Mouse (Mus musculus) myocyte (in vitro differentiated cells): ENCODE data around the gene Zfp36.

ENCODE experiments used
- CEBPB ChIP-seq: IDR thresholded peaks from 2 replicates; pipeline ENCODE4 v1.6.1; 2011; ENCODE audit warnings: mild to moderate bottlenecking, moderate library complexity; ENCODE audit not compliant: poor library complexity, insufficient read depth, severe bottlenecking
- E2F4 ChIP-seq: IDR thresholded peaks from one replicate; pipeline ENCODE4 v1.6.1; 2011; ENCODE audit warnings: mild to moderate bottlenecking, control low read depth, moderate library complexity; ENCODE audit not compliant: insufficient read depth
- MAX ChIP-seq: IDR thresholded peaks from one replicate; pipeline ENCODE4 v1.6.1; 2011; ENCODE audit warnings: low read depth, mild to moderate bottlenecking, control low read depth
- MYOD1 ChIP-seq, 3 experiments: IDR thresholded peaks; one replicate each; pipeline ENCODE4 v1.6.1; 2011; ENCODE audit warnings: control low read depth in 2 of 3, low read depth in 2 of 3, mild to moderate bottlenecking in 2 of 3, moderate library complexity in 1 of 3; ENCODE audit not compliant: insufficient read length in 2 of 3, control insufficient read depth in 1 of 3
- MYOG ChIP-seq, 3 experiments: IDR thresholded peaks; one replicate each; pipeline ENCODE4 v1.6.1; 2011; ENCODE audit warnings: control low read depth in 2 of 3, low read depth in 2 of 3, mild to moderate bottlenecking in 2 of 3; ENCODE audit not compliant: insufficient read length in 2 of 3, control insufficient read depth in 1 of 3, insufficient read depth in 1 of 3
- POLR2A ChIP-seq: IDR thresholded peaks from one replicate; pipeline ENCODE4 v1.6.1; 2011; ENCODE audit warnings: low read depth, mild to moderate bottlenecking, control low read depth, moderate library complexity; ENCODE audit not compliant: insufficient read length
- POLR2AphosphoS2 ChIP-seq: IDR thresholded peaks from one replicate; pipeline ENCODE4 v1.6.1; 2011; ENCODE audit warnings: low read depth, control low read depth; ENCODE audit not compliant: insufficient read length
- REST ChIP-seq: IDR thresholded peaks from one replicate; pipeline ENCODE4 v1.6.1; 2011; ENCODE audit warnings: mild to moderate bottlenecking, control low read depth, moderate library complexity; ENCODE audit not compliant: insufficient read depth, insufficient read length
- TCF12 ChIP-seq: IDR thresholded peaks from one replicate; pipeline ENCODE4 v1.6.1; 2011; ENCODE audit warnings: mild to moderate bottlenecking, control low read depth; ENCODE audit not compliant: poor library complexity, insufficient read depth, severe bottlenecking
- TCF3 ChIP-seq: IDR thresholded peaks from one replicate; pipeline ENCODE4 v1.6.1; 2011; ENCODE audit warnings: low read depth, control low read depth; ENCODE audit not compliant: insufficient read length
- USF1 ChIP-seq: IDR thresholded peaks from one replicate; pipeline ENCODE4 v1.6.1; 2011; ENCODE audit warnings: low read depth, mild to moderate bottlenecking, control low read depth, moderate library complexity

DNA sequence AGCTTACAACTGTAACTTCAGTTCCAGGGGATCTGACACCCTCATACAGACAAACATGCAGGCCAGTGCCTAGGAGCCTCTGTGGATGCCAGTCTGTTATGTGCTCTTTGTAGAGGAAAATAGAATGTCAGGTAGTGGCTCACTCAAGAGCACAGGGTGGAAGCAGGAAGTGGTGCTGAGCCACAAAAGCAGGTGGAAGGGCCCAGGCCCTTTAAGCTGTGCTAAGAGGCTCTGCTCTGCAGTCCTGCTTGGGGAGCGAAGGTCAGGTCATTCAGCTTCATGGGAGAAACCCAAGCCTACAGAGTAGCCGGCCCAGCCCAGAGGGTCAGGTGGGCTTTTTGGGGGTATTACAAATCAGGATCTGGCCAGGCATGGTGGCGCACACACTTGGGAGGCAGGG, 24.8 kb downstream of the Zfp36 start:
- TF ChIP-seq REST (no peak), POLR2A (no peak), E2F4 (no peak), MAX (no peak), MYOG (IDR thresholded peaks at IDR 0.05; ENCODE audit: control insufficient read depth in 1 of 3, insufficient read depth in 1 of 3, insufficient read length in 2 of 3, low read depth in 2 of 3) (no peak), POLR2AphosphoS2 (no peak), TCF3 (no peak), CEBPB (no peak), USF1 (no peak), TCF12 (no peak), MYOD1 (IDR thresholded peaks at IDR 0.05; ENCODE audit: control insufficient read depth in 1 of 3, insufficient read length in 2 of 3, low read depth in 2 of 3) (no peak)
